Mouse (Mus musculus) ES-Bruce4 (cell line): ENCODE data around the gene Plet1.

Source experiments
- CTCF ChIP-seq: IDR thresholded peaks from one replicate; pipeline ENCODE4 v1.8.1; 2011; ENCODE audit warnings: low read depth, low read length
- EP300 ChIP-seq: IDR thresholded peaks from 2 replicates; pipeline ENCODE4 v1.6.1; 2011; ENCODE audit warnings: low read depth, low read length; ENCODE audit not compliant: insufficient read depth

DNA sequence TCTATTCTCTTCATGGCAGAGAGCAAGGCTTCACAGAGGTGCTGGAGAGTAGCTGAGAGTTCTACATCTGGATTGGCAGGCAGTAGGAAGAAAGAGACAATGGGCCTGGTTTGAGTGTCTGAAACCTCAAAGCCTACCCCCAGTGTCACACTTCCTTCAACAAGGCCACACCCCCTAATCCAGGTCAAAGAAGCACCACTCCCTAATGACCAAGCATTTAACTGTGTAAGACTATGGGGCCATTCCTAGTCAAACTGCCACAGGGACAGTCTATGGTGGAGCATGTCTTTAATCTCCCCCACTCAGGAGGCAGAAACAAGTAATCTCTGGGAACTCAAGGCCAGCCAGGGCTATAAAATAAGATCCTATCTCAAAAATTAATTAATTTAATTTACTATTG lies 3.5 kb upstream of the Plet1 start:
- no peak for TF ChIP-seq CTCF
- TF ChIP-seq EP300 = 0 out of 2 replicates have a peak, but pooled peaks have one; percentile 35
